8 mouse cellular contexts compared by ENCODE assay signal in genomic region chr10:84020023-84020620, GRCm38 (mm10).
DNase-seq lines count a peak whose midpoint lies in the region; ATAC-seq and TF ChIP-seq lines count a peak whose summit lies in the region.

No protein-coding gene starts in this region.

- H3K27ac ChIP-seq in liver, adult 2 months (replicated peaks; ENCODE audit: insufficient read depth, low read depth, low read length) = no peak overlapping the region
- H3K27ac ChIP-seq in liver, embryonic 11.5 days (ENCODE audit: low read depth, low read length) = no peak overlapping the region

- WGBS in liver, adult 2 months = 43% methylated on average over 10 of the region's 10 CpGs
- WGBS in liver, embryonic 11.5 days = 38% methylated on average over 10 of the region's 10 CpGs

- H3K9ac ChIP-seq in liver, adult 2 months (ENCODE audit: low read depth, low read length) = no peak overlapping the region
- H3K9ac ChIP-seq in liver, embryonic 11.5 days (ENCODE audit: low read depth, low read length) = no peak overlapping the region

- H3K9me3 ChIP-seq in liver, embryonic 11.5 days (ENCODE audit: control insufficient read depth, low read length) = no peaks in the 10 kb centered on the region

- no peak for DNase-seq in liver, adult 2 months (ENCODE audit: extremely low read depth, low read depth, low spot score)
- no peak for DNase-seq in liver, embryonic 11.5 days (ENCODE audit: low spot score)
- DNase-seq in R1 (ENCODE audit: low read depth, low spot score) (peak; percentile 82), MN1 (ENCODE audit: low spot score) (no peak)
- DNase-seq in cerebellum, adult 9-10 months = peak; percentile 36
- DNase-seq in left cerebral cortex, adult 18-20 months (ENCODE audit: low spot score in 2 of 2) = peak; percentile 18 to 50
- DNase-seq in retina, embryonic 14.5 days (ENCODE audit: low spot score) = peak; percentile 51

- H3K79me2 ChIP-seq in liver, adult 2 months (ENCODE audit: control insufficient read depth, insufficient read depth, low read length) = no peaks in the 10 kb centered on the region

- no peaks in the 10 kb centered on the region for H3K4me1 ChIP-seq in liver, adult 2 months (ENCODE audit: control insufficient read depth, insufficient read depth, low read length)
- H3K4me1 ChIP-seq in liver, embryonic 11.5 days (replicated peaks; ENCODE audit: control insufficient read depth, insufficient read depth, low read length) = no peaks in the 10 kb centered on the region

- TF ChIP-seq CTCF in liver, adult 2 months (IDR thresholded peaks at IDR 0.05; ENCODE audit: low read depth, low read length) = peak; percentile 53

- no peak overlapping the region for H3K4me2 ChIP-seq in liver, embryonic 11.5 days

- no peak for TF ChIP-seq POLR2A in liver, adult 2 months (IDR thresholded peaks at IDR 0.05; ENCODE audit: extremely low read depth, insufficient read depth, low read length)

- no peaks in the 10 kb centered on the region for H3K36me3 ChIP-seq in liver, adult 2 months (ENCODE audit: control insufficient read depth, insufficient read depth, low read length)
- no peaks in the 10 kb centered on the region for H3K36me3 ChIP-seq in liver, embryonic 11.5 days (ENCODE audit: control insufficient read depth, insufficient read depth, low read length)

- ATAC-seq in liver, embryonic 11.5 days (replicated peaks; ENCODE audit: low FRiP score) = no peak
- peak; percentile 69 for ATAC-seq in granulocyte monocyte progenitor cell, adult 5-6 weeks (replicated peaks; ENCODE audit: poor library complexity, severe bottlenecking)

- H3K27me3 ChIP-seq in liver, adult 2 months (ENCODE audit: control insufficient read depth, insufficient read depth, low read length) = no peaks in the 10 kb centered on the region
- no peaks in the 10 kb centered on the region for H3K27me3 ChIP-seq in liver, embryonic 11.5 days (replicated peaks; ENCODE audit: control insufficient read depth, insufficient read depth, low read length)

- no peak overlapping the region for H3K4me3 ChIP-seq in liver, adult 2 months (ENCODE audit: insufficient read depth, low read depth, low read length)
- no peak overlapping the region for H3K4me3 ChIP-seq in liver, embryonic 11.5 days (ENCODE audit: low read depth, low read length)

Comparison
In these comparisons a context has a peak if more than half of its experiments do, and no peak if none do; other contexts are left out.
1. DNase-seq: peak in R1 (single experiment), cerebellum, adult 9-10 months (single experiment), left cerebral cortex, adult 18-20 months (2 of 2) and retina, embryonic 14.5 days (single experiment); none in liver, adult 2 months (single experiment), liver, embryonic 11.5 days (single experiment) and MN1 (single experiment).